Mouse (Mus musculus): ENCODE data around the gene Serpind1.

- TF ChIP-seq CTCF (IDR thresholded peaks at IDR 0.05) = no peak
- no peak for TF ChIP-seq EP300 (IDR thresholded peaks at IDR 0.05)
Measured at GRCm38 (mm10) chr16:17345813-17346155, 14.6 kb downstream of the Serpind1 start.

Measured in lung, postnatal 0 days (tissue).